In genomic region chr9:16002991-16003390, GRCm38 (mm10) we compare ENCODE assay signal across 18 mouse cellular contexts.
DNase-seq lines count a peak whose midpoint lies in the region; ATAC-seq and TF ChIP-seq lines count a peak whose summit lies in the region.
"Had no signal": no experiment of that assay in that cellular context is flagged by ENCODE, and none has a peak within 500 bp of the region (broad histone marks: within the 10 kb centered on the region; RNA-seq: fewer than 3 reads in every experiment).

No protein-coding gene starts in this region.

- peak; percentile 59 for ATAC-seq in forebrain, postnatal 0 days
- ATAC-seq in forebrain, embryonic 14.5 days: no peak
- ATAC-seq in intestine, embryonic 15.5 days: no peak
- ATAC-seq: forebrain, embryonic 13.5 days had no signal

- H3K4me1 ChIP-seq in forebrain, postnatal 0 days (ENCODE audit: insufficient read depth): no peaks in the 10 kb centered on the region
- H3K4me1 ChIP-seq in forebrain, embryonic 14.5 days (ENCODE audit: control insufficient read depth, insufficient read depth, low read length): no peaks in the 10 kb centered on the region
- H3K4me1 ChIP-seq in intestine, embryonic 15.5 days (replicated peaks): no peaks in the 10 kb centered on the region
- H3K4me1 ChIP-seq: embryonic facial prominence, embryonic 10.5 days; embryonic facial prominence, embryonic 12.5 days; forebrain, embryonic 13.5 days had no signal

- no peaks in the 10 kb centered on the region for H3K9me3 ChIP-seq in forebrain, postnatal 0 days (ENCODE audit: low read length)
- no peaks in the 10 kb centered on the region for H3K9me3 ChIP-seq in forebrain, embryonic 14.5 days (replicated peaks; ENCODE audit: control insufficient read depth, low read length)
- no peaks in the 10 kb centered on the region for H3K9me3 ChIP-seq in intestine, embryonic 15.5 days
- H3K9me3 ChIP-seq: embryonic facial prominence, embryonic 10.5 days; embryonic facial prominence, embryonic 12.5 days; forebrain, embryonic 13.5 days had no signal

- no peaks in the 10 kb centered on the region for H3K36me3 ChIP-seq in forebrain, postnatal 0 days (ENCODE audit: insufficient read depth)
- H3K36me3 ChIP-seq in forebrain, embryonic 14.5 days (ENCODE audit: control insufficient read depth, insufficient read depth, low read length): peaks cover 15% of the 10 kb centered on the region
- no peaks in the 10 kb centered on the region for H3K36me3 ChIP-seq in intestine, embryonic 15.5 days
- H3K36me3 ChIP-seq: embryonic facial prominence, embryonic 12.5 days had no signal

- H3K4me3 ChIP-seq in forebrain, postnatal 0 days (ENCODE audit: low read depth, low read length): no peak overlapping the region
- no peak overlapping the region for H3K4me3 ChIP-seq in forebrain, embryonic 14.5 days (ENCODE audit: low read depth, low read length)
- no peak overlapping the region for H3K4me3 ChIP-seq in layer of hippocampus, adult 2 months
- no peak overlapping the region for H3K4me3 ChIP-seq in intestine, embryonic 15.5 days (replicated peaks)
- H3K4me3 ChIP-seq: embryonic facial prominence, embryonic 10.5 days; embryonic facial prominence, embryonic 12.5 days; forebrain, embryonic 13.5 days had no signal

- no peak overlapping the region for H3K27ac ChIP-seq in forebrain, postnatal 0 days (ENCODE audit: low read depth, low read length)
- H3K27ac ChIP-seq in forebrain, embryonic 14.5 days (ENCODE audit: low read depth, low read length): no peak overlapping the region
- peak overlapping the region; percentile 33; the same call in 1 of the 2 replicates for H3K27ac ChIP-seq in layer of hippocampus, adult 2 months
- H3K27ac ChIP-seq in intestine, embryonic 15.5 days: no peak overlapping the region
- H3K27ac ChIP-seq: embryonic facial prominence, embryonic 10.5 days; embryonic facial prominence, embryonic 12.5 days; forebrain, embryonic 13.5 days had no signal

- 59% methylated on average over 1 of the region's 1 CpGs for WGBS in forebrain, postnatal 0 days
- 83% methylated on average over 1 of the region's 1 CpGs for WGBS in forebrain, embryonic 14.5 days
- WGBS in intestine, embryonic 15.5 days: 71% methylated on average over 1 of the region's 1 CpGs

- no peaks in the 10 kb centered on the region for H3K27me3 ChIP-seq in forebrain, postnatal 0 days (ENCODE audit: insufficient read depth, low read length)
- H3K27me3 ChIP-seq in forebrain, embryonic 14.5 days (replicated peaks; ENCODE audit: control insufficient read depth, insufficient read depth, low read length): no peaks in the 10 kb centered on the region
- H3K27me3 ChIP-seq in intestine, embryonic 15.5 days (replicated peaks): no peaks in the 10 kb centered on the region
- H3K27me3 ChIP-seq: embryonic facial prominence, embryonic 12.5 days; forebrain, embryonic 13.5 days had no signal

- no peak for TF ChIP-seq CTCF in forebrain, postnatal 0 days (IDR thresholded peaks at IDR 0.05; ENCODE audit: low read depth)
- no peak for TF ChIP-seq CTCF in layer of hippocampus, adult 2 months (conservative IDR thresholded peaks at IDR 0.05)

- no peak overlapping the region for H3K9ac ChIP-seq in forebrain, postnatal 0 days
- H3K9ac ChIP-seq in forebrain, embryonic 14.5 days (ENCODE audit: low read length): no peak overlapping the region
- no peak overlapping the region for H3K9ac ChIP-seq in intestine, embryonic 15.5 days
- H3K9ac ChIP-seq: embryonic facial prominence, embryonic 12.5 days; forebrain, embryonic 13.5 days had no signal

- no peak overlapping the region for H3K4me2 ChIP-seq in forebrain, postnatal 0 days (ENCODE audit: low read depth)
- no peak overlapping the region for H3K4me2 ChIP-seq in forebrain, embryonic 14.5 days (ENCODE audit: low read length)
- no peak overlapping the region for H3K4me2 ChIP-seq in intestine, embryonic 15.5 days (replicated peaks)
- H3K4me2 ChIP-seq: embryonic facial prominence, embryonic 12.5 days; forebrain, embryonic 13.5 days had no signal

- DNase-seq in forebrain, postnatal 0 days: no peak
- no peak for DNase-seq in forebrain, embryonic 14.5 days (ENCODE audit: low spot score)
- peak in 1 of 2 experiments; percentile 19 for DNase-seq in layer of hippocampus, adult 2 months (ENCODE audit: low spot score in 2 of 2)
- no peak for DNase-seq in layer of hippocampus, postnatal 25 days (ENCODE audit: extremely low spot score in 1 of 2, low spot score in 1 of 2)
- DNase-seq in brain, adult 2 months (ENCODE audit: low read depth, low spot score): peak; percentile 64
- DNase-seq: adrenal gland, adult 2 months; adrenal gland, postnatal 10 days; adrenal gland, postnatal 25 days; B cell, adult 2 months; cerebellum, adult 11-12 months; cerebellum, adult 2 months; cerebellum, adult 9-10 months; cerebellum, postnatal 10 days; cerebellum, postnatal 25 days had no signal
